Mouse (Mus musculus) lung, adult 2 months (tissue): ENCODE data around the gene Ank.

Experiments
- CTCF ChIP-seq: fragments of 200-500 bp; IDR thresholded peaks from 2 replicates; pipeline ENCODE4 v1.5.1; 2011; ENCODE audit warnings: mild to moderate bottlenecking, low read length, control low read depth; ENCODE audit not compliant: insufficient read depth
- POLR2A ChIP-seq: fragments of 200-500 bp; IDR thresholded peaks from 2 replicates; pipeline ENCODE4 v1.6.1; 2011; ENCODE audit warnings: low read depth, mild to moderate bottlenecking, control low read depth, low read length, borderline replicate concordance; ENCODE audit errors: extremely low read depth

DNA sequence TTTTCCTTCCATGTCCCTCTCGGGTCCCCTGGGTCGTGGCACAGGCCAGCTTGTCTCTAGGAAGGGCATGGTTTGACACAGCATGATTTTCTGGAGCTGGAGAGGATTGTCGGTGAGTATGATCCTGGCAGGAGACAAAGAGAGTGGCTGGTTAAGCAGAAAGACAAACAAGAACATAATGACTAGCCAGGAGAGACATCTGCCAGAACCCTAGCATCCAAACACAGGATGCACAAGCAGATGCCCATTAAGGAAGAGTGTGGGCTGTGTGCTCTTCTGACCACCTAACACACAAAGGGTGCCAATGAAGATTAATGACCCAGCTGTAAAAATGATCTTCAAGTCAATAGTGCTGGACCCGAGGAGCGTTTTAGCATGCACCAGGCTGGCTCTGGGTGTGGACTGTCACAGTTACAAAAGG is 29.5 kb downstream of the Ank start:
- TF ChIP-seq CTCF (no peak), POLR2A (no peak)
